Mouse (Mus musculus) lung, postnatal 4 days (tissue): ENCODE measurements at regions not wholly inside any gene's neighbourhood (a gene's known extent, or its start where the extent isn't known, plus 50 kb on each side); places are given as distances from the start of the nearest gene placed in this dataset.
"Not testable (repeated sequence)": the region's sequence is repeated elsewhere in the genome, so short reads cannot be mapped to it uniquely, and the experiment has no call there.

Experiments
- DNase-seq, 2 experiments: peaks; one replicate each; pipeline ENCODE4 v3.0.0; 2021

GRCm38 (mm10) chr2:147307488-147308386 is 54.0 kb upstream of the Pax1 start:
- DNase-seq, result peak; percentile 54 to 74

GRCm38 (mm10) chr2:147306728-147307127 is 55.0 kb upstream of the Pax1 start:
- no peak for DNase-seq

- peak in 1 of 2 experiments; percentile 10 for DNase-seq
These were observed 56.5 kb upstream of the Pax1 start for GRCm38 (mm10) chr2:147305262-147305661.

- DNase-seq, result no peak
These were observed 61.2 kb upstream of the Pax1 start for GRCm38 (mm10) chr2:147300503-147300902.

GRCm38 (mm10) chr2:147299359-147299758 is 62.4 kb upstream of the Pax1 start:
- DNase-seq, result no peak

GRCm38 (mm10) chr2:147298499-147298896 is 63.2 kb upstream of the Pax1 start:
- peak; percentile 72 to 87 for DNase-seq

GRCm38 (mm10) chr2:147297876-147298498 is 63.7 kb upstream of the Pax1 start:
- peak; percentile 15 to 54 for DNase-seq

GRCm38 (mm10) chr2:147294926-147295325 is 66.8 kb upstream of the Pax1 start:
- not testable (repeated sequence) for DNase-seq

- no peak for DNase-seq
These were observed 68.4 kb upstream of the Pax1 start for GRCm38 (mm10) chr2:147293294-147293688.

GRCm38 (mm10) chr2:147292387-147293293 is 69.1 kb upstream of the Pax1 start:
- DNase-seq, result no peak

GRCm38 (mm10) chr2:147283390-147283789 is 78.3 kb upstream of the Pax1 start:
- no peak for DNase-seq

GRCm38 (mm10) chr2:147277636-147278035 is 83.6 kb upstream of the Nkx2-2 start:
- no peak for DNase-seq

- DNase-seq, result no peak
These were observed 75.1 kb upstream of the Nkx2-2 start for GRCm38 (mm10) chr2:147269171-147269570.

- DNase-seq, result peak in 1 of 2 experiments; percentile 8
These were observed 73.9 kb upstream of the Nkx2-2 start for GRCm38 (mm10) chr2:147267901-147268300.

GRCm38 (mm10) chr2:147267257-147267656 is 73.2 kb upstream of the Nkx2-2 start:
- no peak for DNase-seq

- DNase-seq, result peak; percentile 47 to 66
These were observed 62.7 kb upstream of the Nkx2-2 start for GRCm38 (mm10) chr2:147256696-147257095.

- no peak for DNase-seq
These were observed 60.9 kb upstream of the Nkx2-2 start for GRCm38 (mm10) chr2:147254944-147255343.

GRCm38 (mm10) chr2:147254137-147254536 is 60.1 kb upstream of the Nkx2-2 start:
- no peak for DNase-seq

GRCm38 (mm10) chr2:147247981-147248514 is 54.0 kb upstream of the Nkx2-2 start:
- DNase-seq, result no peak

GRCm38 (mm10) chr2:147247238-147247637 is 53.2 kb upstream of the Nkx2-2 start:
- no peak for DNase-seq

GRCm38 (mm10) chr2:147244406-147244805 is 50.4 kb upstream of the Nkx2-2 start:
- no peak for DNase-seq
